Mouse (Mus musculus) retina, postnatal 7 days (tissue): ENCODE results near the gene Adm.
A peak's percentile ranks its signal among the peaks of the same experiment; 100 is the strongest.
"Not testable (repeated sequence)": the region's sequence is repeated elsewhere in the genome, so short reads cannot be mapped to it uniquely, and the experiment has no call there.

ENCODE experiments used
- DNase-seq: peaks from one replicate; pipeline ENCODE4 v3.0.0-alpha.2; 2012; ENCODE audit warnings: low read depth, low spot score

Gene Adm

DNA sequence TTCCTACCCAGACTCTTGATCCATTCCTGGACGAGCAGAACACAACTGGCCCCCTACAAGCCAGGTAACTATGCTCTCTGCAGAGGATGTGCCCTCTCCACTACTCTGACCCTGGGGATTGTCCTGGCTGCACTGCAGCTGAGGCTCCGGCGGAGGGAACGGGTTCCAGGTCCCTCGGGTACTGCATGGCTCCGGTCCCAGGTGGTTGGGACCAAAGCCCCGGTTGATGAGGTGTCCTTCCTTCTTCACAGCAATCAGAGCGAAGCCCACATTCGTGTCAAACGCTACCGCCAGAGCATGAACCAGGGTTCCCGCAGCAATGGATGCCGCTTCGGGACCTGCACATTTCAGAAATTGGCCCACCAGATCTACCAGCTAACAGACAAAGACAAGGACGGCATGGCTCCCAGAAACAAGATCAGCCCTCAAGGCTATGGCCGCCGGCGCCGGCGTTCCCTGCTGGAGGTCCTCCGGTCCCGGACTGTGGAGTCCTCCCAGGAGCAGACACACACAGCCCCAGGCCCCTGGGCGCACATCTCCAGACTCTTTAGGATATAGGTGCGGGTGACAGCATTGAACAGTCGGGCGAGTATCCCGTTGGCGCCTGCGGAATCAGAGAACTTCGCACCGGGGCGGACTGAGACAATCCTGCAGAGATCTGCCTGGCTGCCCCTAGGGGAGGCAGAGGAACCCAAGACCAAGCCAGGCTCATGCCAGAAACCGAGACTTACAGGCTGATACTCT, 1.3 kb downstream of the Adm start:
- no peak for DNase-seq

GRCm38 (mm10) chr7:110629892-110630666, 2.6 kb downstream of the Adm start:
- peak; percentile 81 for DNase-seq

GRCm38 (mm10) chr7:110631136-110631888, 3.9 kb downstream of the Adm start:
- no peak for DNase-seq

DNA sequence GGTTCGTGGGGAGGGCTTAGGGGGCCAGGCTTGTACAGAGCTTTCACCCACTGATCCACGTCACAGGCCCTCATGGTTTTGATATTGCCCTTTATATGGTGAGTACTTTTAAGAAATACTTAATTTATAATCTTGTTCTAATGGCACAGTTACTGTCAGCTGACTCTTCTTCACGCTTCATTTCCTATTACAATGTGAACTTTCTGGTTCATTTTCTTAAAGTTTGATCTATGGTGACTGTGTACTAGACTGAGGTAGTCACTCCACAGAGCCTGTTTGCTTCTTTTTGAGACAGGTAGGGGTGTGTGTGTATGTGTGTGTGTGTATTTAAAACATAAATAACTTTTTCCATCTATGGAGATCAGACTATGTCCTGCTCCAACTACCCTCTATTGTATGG, 8.5 kb downstream of the Adm start:
- DNase-seq = no peak

DNA sequence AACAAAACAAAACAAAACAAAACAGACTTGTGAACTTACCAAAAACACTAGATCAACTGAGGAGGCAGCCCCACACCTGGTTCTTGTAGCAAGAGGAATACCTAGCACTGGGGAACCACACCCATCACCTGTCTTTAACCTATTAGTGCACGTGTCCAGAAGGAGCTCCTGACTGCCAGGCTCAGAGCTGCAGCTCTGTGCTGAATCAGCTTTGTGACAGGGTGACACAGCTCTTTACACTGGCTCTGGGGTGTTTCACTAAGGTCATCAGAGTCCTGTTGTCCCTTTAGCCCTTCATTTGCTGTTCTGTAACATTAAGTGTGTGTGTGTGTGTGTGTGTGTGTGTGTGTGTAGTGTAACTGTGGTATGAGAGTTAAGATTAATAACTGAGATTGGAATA, 9.1 kb downstream of the Adm start:
- DNase-seq = no peak

DNA sequence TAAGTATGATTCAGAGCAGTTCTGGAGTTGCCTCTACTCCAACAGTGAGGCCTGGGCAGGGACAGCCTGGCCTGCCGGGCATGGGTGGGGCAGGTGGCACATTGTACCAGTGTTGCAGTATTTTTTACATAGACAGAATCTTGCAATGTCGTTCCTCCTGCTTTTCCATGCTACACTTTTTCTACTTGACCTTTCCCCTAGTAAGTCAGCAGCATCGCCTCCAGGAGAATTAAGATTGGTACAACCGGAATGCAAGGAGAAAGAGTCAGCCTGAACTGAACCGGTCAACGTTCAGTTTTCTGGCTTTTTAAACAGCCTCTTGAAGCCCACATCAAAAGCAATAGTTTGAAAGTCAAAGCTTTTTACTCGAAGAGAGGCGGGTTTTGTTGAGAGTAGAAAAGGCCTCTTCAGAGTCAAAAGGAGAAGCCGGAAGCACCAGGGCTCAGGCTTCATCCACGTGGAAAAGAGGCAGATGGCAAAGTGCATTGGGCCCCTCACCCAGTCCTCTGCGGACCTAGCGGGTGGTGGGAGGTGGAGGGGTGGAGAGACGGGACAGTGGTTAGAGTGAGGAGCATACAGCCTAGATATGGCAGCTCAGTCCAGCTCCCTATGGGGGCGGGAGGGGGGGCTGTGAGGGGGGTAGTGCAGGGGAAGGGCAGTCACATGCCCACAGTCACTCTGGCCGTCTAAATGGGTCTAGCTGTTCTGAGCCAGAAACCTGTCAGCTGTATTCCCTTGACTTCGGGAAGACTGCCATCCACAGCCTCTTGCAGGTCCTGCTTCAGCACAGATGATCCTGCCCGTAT, 11.0 kb downstream of the Adm start:
- DNase-seq = no peak

DNA sequence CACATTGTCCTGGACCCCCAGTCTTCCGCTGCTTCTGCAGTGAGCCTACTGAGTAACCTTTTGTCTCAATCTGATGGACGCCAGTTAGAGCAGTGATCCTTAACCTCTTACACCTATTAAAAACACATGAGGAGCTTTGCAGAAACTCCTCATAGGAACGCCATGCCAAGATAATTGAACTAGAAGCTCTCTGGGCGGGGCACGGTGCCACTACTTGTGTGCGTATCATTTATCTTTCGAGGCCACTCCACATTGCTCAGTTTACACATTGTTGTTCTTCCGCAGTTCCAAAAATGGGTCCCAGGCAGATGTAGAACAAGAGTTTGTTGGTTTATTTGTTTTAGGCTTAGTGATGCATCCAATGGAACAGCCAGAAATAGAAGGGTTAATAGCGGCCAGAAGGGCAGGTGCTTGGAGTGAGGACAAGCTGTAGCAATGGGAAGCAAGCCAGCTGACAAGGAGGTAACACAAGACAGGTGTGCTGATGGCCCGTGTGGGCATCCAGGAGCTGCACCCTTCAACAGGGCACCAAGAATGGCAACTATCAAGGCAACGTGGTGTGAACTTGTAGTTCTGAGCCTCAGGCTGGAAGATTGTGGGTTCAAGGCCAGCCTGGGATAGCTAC, 11.9 kb downstream of the Adm start:
- DNase-seq = no peak

DNA sequence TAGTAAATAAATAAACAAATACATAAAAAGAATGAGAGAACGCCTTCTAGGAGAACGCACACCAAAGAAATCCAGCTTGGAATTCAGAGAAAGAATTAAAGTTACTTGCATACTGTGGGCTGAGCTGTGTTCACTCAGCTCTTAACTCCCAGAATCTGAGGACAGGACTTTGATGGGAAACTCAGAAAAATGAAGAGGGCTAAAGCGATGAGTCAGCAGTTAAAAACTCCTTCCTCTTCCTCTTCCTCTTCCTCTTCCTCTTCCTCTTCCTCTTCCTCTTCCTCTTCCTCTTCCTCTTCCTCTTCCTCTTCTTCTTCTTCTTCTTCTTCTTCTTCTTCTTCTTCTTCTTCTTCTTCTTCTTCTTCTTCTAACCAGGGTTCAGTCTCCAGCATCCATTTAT, 12.5 kb downstream of the Adm start:
- DNase-seq = not testable (repeated sequence)

DNA sequence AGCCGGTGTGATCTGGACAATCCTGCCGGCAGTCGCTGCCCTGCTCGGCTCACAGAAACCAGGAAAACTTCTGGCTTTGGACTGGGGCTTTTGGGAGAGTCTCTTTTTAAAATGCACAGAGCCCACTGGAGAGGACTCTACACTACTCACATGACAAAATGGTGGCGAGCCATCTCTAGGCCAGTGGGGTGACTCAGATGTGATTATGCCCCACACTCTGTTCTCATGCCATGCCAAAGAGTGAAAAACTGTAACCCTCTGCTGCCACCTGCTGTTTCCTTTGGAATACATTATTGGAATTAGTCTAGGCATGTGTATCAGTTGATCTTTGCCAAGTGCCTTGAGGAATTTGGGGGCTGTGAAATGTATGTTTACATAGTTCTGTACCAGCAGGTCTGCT, 17.9 kb downstream of the Adm start:
- peak; percentile 74 for DNase-seq

- DNase-seq = no peak
Observed at GRCm38 (mm10) chr7:110645859-110646258, 18.4 kb downstream of the Adm start.

GRCm38 (mm10) chr7:110646611-110647407, 19.3 kb downstream of the Adm start:
- DNase-seq = no peak

GRCm38 (mm10) chr7:110647559-110648454, 20.3 kb downstream of the Adm start:
- DNase-seq = no peak

DNA sequence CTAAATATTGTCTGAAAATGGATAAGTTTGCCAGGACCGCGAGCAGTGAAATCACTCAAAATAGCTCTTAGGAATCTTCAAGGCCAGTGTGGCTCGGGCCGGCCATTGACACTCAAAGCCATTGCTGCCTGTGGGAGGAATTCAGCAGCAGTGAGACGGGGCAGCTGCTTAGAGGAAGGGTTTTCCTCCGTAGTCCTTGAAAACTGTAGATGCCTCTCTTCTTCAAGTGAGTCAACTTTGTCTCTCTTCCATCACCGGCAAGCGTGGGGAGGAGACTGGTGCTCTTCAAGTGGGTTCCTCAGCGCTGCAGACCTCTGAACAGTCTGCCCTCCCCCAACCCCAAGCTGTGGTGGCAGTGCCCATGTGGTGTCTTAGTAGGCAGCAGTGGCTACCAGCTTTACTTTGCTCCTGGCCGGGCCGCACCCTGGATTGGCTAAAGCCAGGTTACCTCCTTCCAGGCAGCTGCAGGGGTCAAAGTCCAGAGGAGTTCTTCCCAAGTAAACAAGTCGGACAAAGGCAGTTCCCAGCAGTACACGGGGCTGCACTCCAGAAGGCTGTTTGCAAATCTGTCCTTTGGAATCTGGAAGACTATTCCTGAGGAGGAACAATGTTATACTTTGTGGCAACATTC, 21.1 kb downstream of the Adm start:
- no peak for DNase-seq

- no peak for DNase-seq
Observed at GRCm38 (mm10) chr7:110649133-110649987, 21.9 kb downstream of the Adm start.

GRCm38 (mm10) chr7:110650491-110650890, 23.0 kb downstream of the Adm start:
- no peak for DNase-seq

DNA sequence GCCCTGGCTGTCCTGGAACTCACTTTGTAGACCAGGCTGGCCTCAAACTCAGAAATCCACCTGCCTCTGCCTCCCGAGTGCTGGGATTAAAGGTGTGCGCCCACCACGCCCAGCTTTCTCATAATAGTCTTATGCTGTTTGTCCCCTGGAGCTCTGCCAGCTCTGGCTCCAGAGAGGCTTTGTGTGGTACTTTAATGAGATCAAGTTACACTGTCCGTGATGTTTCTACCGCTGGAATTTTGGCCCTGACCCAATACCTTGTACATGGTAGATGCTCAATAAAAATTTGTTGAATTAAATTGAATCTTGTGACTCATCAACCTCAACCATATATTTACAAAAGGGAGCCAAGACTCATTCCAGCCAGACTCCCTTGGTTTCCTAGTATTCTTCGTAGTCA, 23.6 kb downstream of the Adm start:
- DNase-seq = no peak

GRCm38 (mm10) chr7:110655230-110655629, 27.8 kb downstream of the Adm start:
- DNase-seq = no peak

DNA sequence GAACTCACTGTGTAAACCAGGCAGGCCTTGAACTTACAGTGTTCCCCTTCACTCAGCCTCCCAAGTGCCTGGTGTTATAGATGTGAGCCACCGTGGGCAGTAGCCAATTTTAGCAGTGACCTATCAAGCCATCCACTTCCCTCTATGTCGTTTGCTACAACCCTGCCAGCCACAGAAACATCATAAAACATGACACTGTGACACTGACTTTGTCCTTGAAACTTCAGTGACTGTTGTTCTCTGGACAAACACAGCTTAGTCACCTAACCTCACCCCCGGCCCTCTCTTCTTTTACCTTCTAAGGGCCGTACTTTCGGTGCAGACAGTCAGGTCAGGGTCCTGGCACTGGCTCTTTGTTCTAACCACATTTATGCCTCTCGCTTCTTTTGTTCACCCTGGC, 28.5 kb downstream of the Adm start:
- no peak for DNase-seq
